ENCODE assay signal across 9 mouse cellular contexts in genomic region chr10:75873543-75874170, GRCm38 (mm10). TPM values are rescaled to one million over a fixed set of nuclear protein-coding genes. Genes with fewer than 3 reads are reported as not detected.
DNase-seq lines count a peak whose midpoint lies in the region; ATAC-seq and TF ChIP-seq lines count a peak whose summit lies in the region.
"Had no signal": no experiment of that assay in that cellular context is flagged by ENCODE, and none has a peak within 500 bp of the region (broad histone marks: within the 10 kb centered on the region; RNA-seq: fewer than 3 reads in every experiment).

No protein-coding gene starts in this region.

- H3K4me1 ChIP-seq in kidney, embryonic 14.5 days (ENCODE audit: control insufficient read depth, insufficient read depth, low read length), result peaks cover 9% of the 10 kb centered on the region
- H3K4me1 ChIP-seq in hindbrain, embryonic 13.5 days (replicated peaks), result peaks cover 16% of the 10 kb centered on the region

- WGBS in kidney, embryonic 14.5 days, result 38% methylated on average over 10 of the region's 10 CpGs
- 10% methylated on average over 10 of the region's 10 CpGs for WGBS in hindbrain, embryonic 13.5 days

- no peak for TF ChIP-seq POLR2A in myocyte (IDR thresholded peaks at IDR 0.05; ENCODE audit: insufficient read length, low read depth)

- peak overlapping the region; percentile 30 for H3K4me3 ChIP-seq in kidney, embryonic 14.5 days (ENCODE audit: low read length)
- H3K4me3 ChIP-seq in hindbrain, embryonic 13.5 days, result peak overlapping the region; percentile 36
- no peak overlapping the region for H3K4me3 ChIP-seq in myocyte

- DNase-seq in kidney, postnatal 25 days, result no peak
- peak; percentile 65 for DNase-seq in cerebellum, adult 8-10 months
- DNase-seq in left cerebral cortex, adult 8-10 months (ENCODE audit: low spot score in 2 of 2), result no peak
- no peak for DNase-seq in spleen, postnatal 14 days (ENCODE audit: low spot score in 2 of 2)
- DNase-seq in lung, postnatal 4 days, result no peak

- no peak overlapping the region for H3K27ac ChIP-seq in kidney, embryonic 14.5 days (ENCODE audit: low read depth, low read length)
- H3K27ac ChIP-seq in hindbrain, embryonic 13.5 days, result peak overlapping the region; percentile 93

- H3K27me3 ChIP-seq in kidney, embryonic 14.5 days (ENCODE audit: control insufficient read depth, insufficient read depth, low read length), result no peaks in the 10 kb centered on the region
- no peaks in the 10 kb centered on the region for H3K27me3 ChIP-seq in hindbrain, embryonic 13.5 days
- H3K27me3 ChIP-seq in myocyte (ENCODE audit: control insufficient read depth, insufficient read depth, insufficient read length), result no peaks in the 10 kb centered on the region

- no peak for ATAC-seq in kidney, embryonic 14.5 days (ENCODE audit: low FRiP score, low TSS enrichment)
- ATAC-seq in hindbrain, embryonic 13.5 days (ENCODE audit: low FRiP score), result no peak; the same call in 1 of the 2 replicates

- peak overlapping the region; percentile 50; the same call in 1 of the 2 replicates for H3K9ac ChIP-seq in kidney, embryonic 14.5 days (ENCODE audit: low read depth, low read length)
- peak overlapping the region; percentile 67 for H3K9ac ChIP-seq in hindbrain, embryonic 13.5 days

- H3K79me2 ChIP-seq in myocyte (ENCODE audit: control insufficient read depth, insufficient read depth), result no peaks in the 10 kb centered on the region

- H3K36me3 ChIP-seq in kidney, embryonic 14.5 days (ENCODE audit: control insufficient read depth, insufficient read depth, low read length), result no peaks in the 10 kb centered on the region
- H3K36me3 ChIP-seq in hindbrain, embryonic 13.5 days, result no peaks in the 10 kb centered on the region
- H3K36me3 ChIP-seq in myocyte (ENCODE audit: control insufficient read depth, insufficient read depth), result no peaks in the 10 kb centered on the region

- no peak overlapping the region for H3ac ChIP-seq in myocyte (ENCODE audit: control insufficient read depth, insufficient read length)

- H3K9me3 ChIP-seq in kidney, embryonic 14.5 days (ENCODE audit: control insufficient read depth, low read length), result no peaks in the 10 kb centered on the region
- H3K9me3 ChIP-seq in hindbrain, embryonic 13.5 days, result no peaks in the 10 kb centered on the region

- peak overlapping the region; percentile 65 for H3K4me2 ChIP-seq in kidney, embryonic 14.5 days (replicated peaks; ENCODE audit: low read depth, low read length)
- H3K4me2 ChIP-seq in hindbrain, embryonic 13.5 days, result peak overlapping the region; percentile 62
- H3K4me2 ChIP-seq in myocyte (ENCODE audit: low read depth), result peak overlapping the region; percentile 70

TF ChIP-seq in myocyte, 11 proteins besides CTCF, POLR2A, EP300 and RAD21:
- TF ChIP-seq USF1 (IDR thresholded peaks at IDR 0.05; ENCODE audit: low read depth) (no peak), POLR2AphosphoS2 (IDR thresholded peaks at IDR 0.05; ENCODE audit: insufficient read length, low read depth) (no peak), MYOD1 (IDR thresholded peaks at IDR 0.05; ENCODE audit: control insufficient read depth in 1 of 3, insufficient read length in 2 of 3, low read depth in 2 of 3) (no peak), TCF3 (IDR thresholded peaks at IDR 0.05; ENCODE audit: insufficient read length, low read depth) (no peak), E2F4 (IDR thresholded peaks at IDR 0.05; ENCODE audit: insufficient read depth) (no peak), MAX (IDR thresholded peaks at IDR 0.05; ENCODE audit: low read depth) (no peak), CEBPB (IDR thresholded peaks at IDR 0.05; ENCODE audit: insufficient read depth, poor library complexity, severe bottlenecking) (no peak), SRF (IDR thresholded peaks at IDR 0.05; ENCODE audit: control insufficient read depth, insufficient read length, low read depth) (no peak), MYOG (IDR thresholded peaks at IDR 0.05; ENCODE audit: control insufficient read depth in 1 of 3, insufficient read depth in 1 of 3, insufficient read length in 2 of 3, low read depth in 2 of 3) (no peak), TCF12 (IDR thresholded peaks at IDR 0.05; ENCODE audit: insufficient read depth, poor library complexity, severe bottlenecking) (no peak)

RNA-seq across cellular contexts. Expression of gene Mif, which starts 13.6 kb away (rescaled TPM):
- 2,350 and 2,543 TPM in 2 replicates for polyA plus RNA-seq in kidney, embryonic 14.5 days (2014; fragmentation: Nextera tagmentation; extraction: Ambion mirVana)
- polyA plus RNA-seq in hindbrain, embryonic 13.5 days (2015; fragmentation: Nextera tagmentation; extraction: Ambion mirVana), result 1,531 and 1,576 TPM in 2 replicates
- polyA plus RNA-seq in myocyte (2012; fragmentation: generic; extraction: Trizol), result 3,517 TPM
- total RNA-seq in left cerebral cortex, adult 8-10 months (2022), result 100 to 1,000 TPM; 528 to 550 (median 540) TPM

RNA-seq across cellular contexts. Expression of gene Derl3, which starts 19.6 kb away (rescaled TPM):
- 3.2 and 4.1 TPM in 2 replicates for polyA plus RNA-seq in kidney, embryonic 14.5 days (2014; fragmentation: Nextera tagmentation; extraction: Ambion mirVana)
- 1.7 and 1.8 TPM in 2 replicates for polyA plus RNA-seq in hindbrain, embryonic 13.5 days (2015; fragmentation: Nextera tagmentation; extraction: Ambion mirVana)
- polyA plus RNA-seq in myocyte (2012; fragmentation: generic; extraction: Trizol), result 0.58 TPM
- total RNA-seq in left cerebral cortex, adult 8-10 months (2022), result 1 to 10 TPM; 2.2 to 3.9 (median 2.6) TPM

RNA-seq across cellular contexts. Expression of gene Gstt2, which starts 36.4 kb away (rescaled TPM):
- polyA plus RNA-seq in kidney, embryonic 14.5 days (2014; fragmentation: Nextera tagmentation; extraction: Ambion mirVana), result 28.2 and 29.1 TPM in 2 replicates
- 6.9 and 7.1 TPM in 2 replicates for polyA plus RNA-seq in hindbrain, embryonic 13.5 days (2015; fragmentation: Nextera tagmentation; extraction: Ambion mirVana)
- 1.4 TPM for polyA plus RNA-seq in myocyte (2012; fragmentation: generic; extraction: Trizol)
- 1 to 10 TPM; 4.2 to 6.2 (median 5.2) TPM for total RNA-seq in left cerebral cortex, adult 8-10 months (2022)

RNA-seq across cellular contexts. Expression of gene Smarcb1, which starts 47.8 kb away (rescaled TPM):
- 176 and 238 TPM in 2 replicates for polyA plus RNA-seq in kidney, embryonic 14.5 days (2014; fragmentation: Nextera tagmentation; extraction: Ambion mirVana)
- 302 and 313 TPM in 2 replicates for polyA plus RNA-seq in hindbrain, embryonic 13.5 days (2015; fragmentation: Nextera tagmentation; extraction: Ambion mirVana)
- polyA plus RNA-seq in myocyte (2012; fragmentation: generic; extraction: Trizol), result 142 TPM
- 10 to 100 TPM; 85.8 to 88.5 (median 86.4) TPM for total RNA-seq in left cerebral cortex, adult 8-10 months (2022)

RNA-seq across cellular contexts. Expression of gene Gstt4, which starts 51.3 kb away (rescaled TPM):
- polyA plus RNA-seq in kidney, embryonic 14.5 days (2014; fragmentation: Nextera tagmentation; extraction: Ambion mirVana), result not detected in 2 replicates
- not detected in 2 replicates for polyA plus RNA-seq in hindbrain, embryonic 13.5 days (2015; fragmentation: Nextera tagmentation; extraction: Ambion mirVana)
- polyA plus RNA-seq in myocyte (2012; fragmentation: generic; extraction: Trizol), result not detected
- not detected for total RNA-seq in left cerebral cortex, adult 8-10 months (2022)
- polyA plus RNA-seq: liver, adult 2 months had no signal
